Mouse (Mus musculus): ENCODE data around the gene Adcy4.

Adcy4 gene

DNA sequence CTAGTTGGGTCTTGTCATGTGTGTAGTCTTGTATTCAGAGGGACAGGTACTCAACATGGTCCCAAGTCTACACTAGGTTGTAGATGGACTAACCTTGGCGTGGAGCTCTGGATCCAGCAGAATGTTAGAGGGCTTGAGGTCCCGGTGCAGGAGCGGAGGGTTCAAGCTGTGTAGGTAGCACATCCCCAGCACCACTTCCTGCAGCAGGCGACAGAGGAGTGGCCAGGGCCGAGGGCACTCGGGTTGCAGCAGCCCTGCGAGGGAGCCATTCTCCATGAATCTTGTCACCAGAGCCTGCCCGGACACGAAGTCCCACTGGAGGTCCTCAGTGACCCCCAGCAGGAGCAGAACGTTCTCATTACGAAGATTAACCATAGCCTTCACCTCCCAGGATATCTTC, 3.8 kb upstream of the Adcy4 start:
- no peak for DNase-seq

DNA sequence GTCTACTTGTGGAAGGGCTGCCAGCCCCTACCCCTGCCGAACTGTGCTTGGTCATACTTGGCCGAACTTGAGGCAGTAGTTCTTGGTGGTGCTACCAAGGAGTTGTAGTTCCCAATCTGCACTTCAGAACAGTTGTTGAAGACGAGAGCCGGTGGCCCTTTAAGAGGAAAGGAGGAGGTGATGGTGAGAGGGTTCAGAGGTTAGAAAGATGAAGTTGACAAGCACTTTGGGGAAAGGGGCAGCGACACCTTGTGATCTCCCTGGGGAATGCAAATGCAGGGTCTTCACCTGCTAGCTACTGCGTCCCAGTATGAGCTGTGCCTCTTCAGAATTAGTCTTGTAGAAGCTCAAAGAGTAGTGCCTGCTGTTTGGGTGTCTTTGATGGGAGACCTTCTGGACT, 1.3 kb upstream of the Adcy4 start:
- no peak for DNase-seq

DNA sequence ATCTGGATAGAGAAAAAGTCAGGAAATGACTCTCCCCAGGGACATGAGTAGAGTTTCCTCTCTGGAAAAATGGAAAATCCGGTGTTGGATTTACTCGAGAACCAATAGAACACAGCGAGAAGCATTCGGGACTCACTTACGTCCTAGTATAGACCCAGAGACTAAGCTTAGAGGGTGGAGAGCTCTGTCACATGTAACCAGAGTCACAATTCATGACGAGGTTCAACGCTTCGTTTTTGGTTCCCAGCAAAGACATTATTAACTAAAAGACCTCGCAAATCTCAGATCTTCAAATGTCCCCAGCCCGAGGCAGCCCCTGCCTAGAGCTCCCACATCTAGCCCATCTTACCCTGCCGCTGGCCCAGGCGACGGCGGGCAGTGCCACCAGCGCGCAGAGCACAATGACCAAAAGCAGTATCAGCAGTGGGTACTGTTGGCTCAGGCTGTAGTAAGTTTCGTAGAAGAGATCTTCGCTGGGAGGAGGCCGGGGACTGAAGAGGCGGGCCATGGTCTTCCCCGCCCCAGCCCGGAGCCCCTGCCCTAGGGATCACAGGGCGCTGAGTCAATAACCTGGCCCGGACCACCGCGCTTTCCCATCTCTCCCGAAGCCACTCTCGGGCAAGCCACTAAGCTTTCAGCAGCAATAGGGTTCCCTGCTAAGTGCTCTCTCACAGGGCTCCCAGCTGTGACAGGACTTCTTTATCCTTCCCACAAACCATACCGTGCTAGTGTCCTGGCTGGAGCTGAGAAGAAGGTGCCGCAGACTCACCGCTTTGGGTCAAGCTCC, 531 bp downstream of the Adcy4 start:
- DNase-seq = no peak

DNA sequence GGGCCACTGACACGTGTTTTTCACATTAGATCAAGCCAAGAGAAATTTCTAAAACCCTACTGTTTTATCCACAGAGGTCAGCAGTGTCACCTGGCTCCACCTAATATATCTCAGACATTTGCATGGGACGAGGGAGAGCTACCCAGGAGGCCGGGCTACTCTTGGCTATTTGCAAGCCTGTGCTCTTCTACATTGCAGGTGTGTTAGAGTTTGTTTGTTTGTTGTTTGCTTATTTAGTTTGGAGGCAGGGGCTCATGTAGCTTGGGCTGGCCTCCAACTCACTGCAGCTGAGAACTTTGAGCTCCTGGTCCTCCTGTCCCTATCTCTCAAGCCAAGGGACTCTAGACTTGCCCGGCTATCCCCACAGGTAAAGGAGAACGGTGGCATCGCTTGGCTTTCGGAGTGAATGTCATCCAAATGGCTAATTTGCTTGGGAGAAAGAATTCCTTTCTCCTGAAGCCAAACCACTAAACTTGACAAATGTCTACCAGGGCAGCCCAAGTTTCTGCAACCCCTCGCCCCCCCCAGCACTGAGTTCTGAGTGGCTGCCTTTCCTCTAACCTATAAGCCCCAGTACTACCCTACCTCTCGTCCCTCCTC, 1.4 kb downstream of the Adcy4 start:
- DNase-seq = no peak

DNA sequence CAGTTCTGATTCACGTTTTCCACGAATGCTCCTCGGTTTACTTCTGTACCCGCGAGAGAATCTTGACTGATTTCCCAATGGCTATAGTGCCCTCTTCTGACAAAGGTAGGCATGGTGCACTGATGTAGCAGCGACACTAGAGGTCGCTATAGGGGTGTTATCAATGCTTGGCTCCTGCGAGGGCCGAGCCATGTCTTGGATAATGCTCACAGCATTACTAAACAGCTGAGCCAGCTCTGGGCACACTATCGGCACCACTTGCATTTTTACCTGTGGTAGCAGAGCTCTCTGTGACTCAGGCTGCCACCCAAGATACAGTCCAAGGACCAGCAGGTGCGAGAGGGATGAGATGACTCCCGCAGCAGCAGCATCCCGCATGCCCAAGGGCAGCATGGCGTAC, 2.6 kb downstream of the Adcy4 start:
- DNase-seq = peak; percentile 64 to 67

DNA sequence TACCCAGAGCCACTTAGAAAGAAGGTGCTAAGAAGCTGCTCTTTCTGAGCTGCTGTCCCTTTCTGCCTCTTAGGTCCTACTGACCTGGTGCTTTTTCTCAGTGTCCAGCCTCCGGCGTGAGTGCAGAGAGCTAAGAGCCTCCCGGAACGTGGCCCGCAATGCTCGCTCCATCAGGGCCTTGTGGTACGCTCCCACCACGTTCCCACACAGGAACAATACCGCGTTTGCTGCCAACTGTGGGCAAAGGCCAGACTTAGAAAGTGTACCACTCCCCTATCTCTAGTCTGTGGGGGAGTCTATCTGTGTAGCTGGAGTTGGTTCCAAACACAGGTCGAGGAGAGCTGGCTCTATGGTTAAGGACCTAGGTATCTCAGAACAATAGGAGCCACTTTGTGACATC, 3.2 kb downstream of the Adcy4 start:
- no peak for DNase-seq

DNA sequence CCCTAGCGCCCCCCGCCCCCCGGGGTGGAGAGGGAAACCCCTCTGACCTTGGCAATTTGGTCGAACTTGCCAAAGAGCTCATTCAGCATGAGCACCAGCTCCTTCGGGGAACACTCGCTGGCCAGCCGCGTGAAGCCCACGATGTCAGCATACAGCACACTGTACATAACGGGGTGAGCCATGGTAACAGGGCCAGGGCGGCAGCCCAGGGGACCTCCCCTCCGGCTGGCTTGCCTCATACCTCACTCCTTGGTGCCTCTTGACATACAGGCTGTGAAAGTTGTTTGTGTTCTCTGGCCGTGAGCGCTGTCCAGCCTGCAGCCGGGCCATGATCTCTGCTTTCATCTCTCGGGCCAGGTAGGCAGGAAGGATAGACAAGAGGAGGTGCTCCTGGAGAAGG, 4.2 kb downstream of the Adcy4 start:
- peak; percentile 0 for DNase-seq

DNA sequence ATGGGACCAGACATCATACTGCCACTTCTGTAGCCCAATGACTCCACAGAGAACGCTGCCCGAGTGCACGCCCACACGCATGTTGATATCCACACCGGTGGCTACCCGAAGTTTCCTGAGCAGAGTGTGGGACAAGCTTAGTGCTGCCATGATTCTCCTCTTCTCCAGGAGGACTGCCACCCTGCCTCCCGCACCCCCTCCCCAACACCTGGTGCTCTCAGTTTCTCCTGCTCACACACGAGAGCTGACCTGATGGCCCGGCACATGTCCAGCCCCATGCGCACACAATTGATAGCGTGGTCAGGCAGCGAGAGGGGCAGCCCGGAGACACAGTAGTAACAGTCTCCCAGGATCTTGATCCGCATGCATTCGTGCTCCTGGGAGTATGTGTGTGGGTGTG, 5.2 kb downstream of the Adcy4 start:
- DNase-seq = peak in 1 of 2 experiments; percentile 0

DNA sequence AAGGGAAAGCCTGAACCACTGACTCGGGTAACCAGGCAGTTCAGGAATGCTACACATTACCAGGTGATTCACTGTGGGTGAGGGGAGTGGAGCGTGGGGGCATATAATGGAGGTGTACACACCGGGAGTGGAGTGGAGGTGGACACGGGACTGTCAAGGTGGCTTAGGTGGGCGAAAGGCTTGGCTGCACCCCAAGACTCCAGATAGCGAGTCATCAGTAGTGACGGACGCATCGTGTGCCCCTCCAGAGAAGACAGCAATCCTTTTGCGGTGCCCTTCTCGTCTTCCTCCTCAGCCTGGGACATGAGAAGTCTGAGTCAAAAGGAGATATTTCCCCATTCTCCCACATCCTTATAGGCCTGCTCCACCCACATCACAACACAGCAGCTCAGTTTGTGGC, 6.1 kb downstream of the Adcy4 start:
- peak in 1 of 2 experiments; percentile 0 for DNase-seq

DNA sequence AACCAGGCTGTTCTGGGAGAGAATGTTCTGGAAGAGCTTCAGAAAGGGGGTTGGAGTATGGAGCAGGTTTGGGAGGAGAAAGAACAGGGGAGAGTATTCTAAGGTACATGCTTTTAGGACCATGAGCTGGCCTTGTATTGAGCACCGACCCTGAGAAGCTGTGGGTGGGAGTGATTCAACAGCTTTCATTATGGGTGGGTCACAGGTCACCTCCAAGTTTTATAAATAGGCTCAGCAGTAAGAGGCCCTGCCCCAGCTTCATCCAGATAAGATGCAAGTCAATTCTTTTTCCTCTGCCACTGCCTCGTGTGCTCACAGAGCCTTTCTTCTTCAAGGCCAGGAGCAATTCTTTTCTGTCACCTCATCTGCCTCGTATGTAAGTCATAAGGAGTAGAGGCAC, 6.7 kb downstream of the Adcy4 start:
- DNase-seq = no peak

DNA sequence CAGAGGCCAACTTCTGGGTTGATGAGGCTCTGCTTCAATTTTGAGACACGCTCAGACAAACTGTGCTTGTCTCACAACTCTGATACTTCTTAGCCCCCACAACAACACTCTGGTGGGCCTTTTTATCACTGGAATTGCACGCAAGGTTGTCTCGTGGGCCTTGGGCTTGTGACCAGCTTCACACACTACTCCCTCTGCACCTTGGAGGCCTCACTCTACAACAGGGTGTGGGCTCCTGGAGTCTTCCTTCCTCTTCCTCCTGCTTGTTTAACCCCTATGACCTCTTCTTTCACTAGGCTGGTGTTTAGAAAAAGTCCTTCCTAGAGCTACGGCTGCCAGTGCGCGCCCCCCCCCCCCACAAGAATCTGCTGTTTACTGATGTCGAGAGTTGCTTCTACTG, 7.2 kb downstream of the Adcy4 start:
- DNase-seq = no peak

DNA sequence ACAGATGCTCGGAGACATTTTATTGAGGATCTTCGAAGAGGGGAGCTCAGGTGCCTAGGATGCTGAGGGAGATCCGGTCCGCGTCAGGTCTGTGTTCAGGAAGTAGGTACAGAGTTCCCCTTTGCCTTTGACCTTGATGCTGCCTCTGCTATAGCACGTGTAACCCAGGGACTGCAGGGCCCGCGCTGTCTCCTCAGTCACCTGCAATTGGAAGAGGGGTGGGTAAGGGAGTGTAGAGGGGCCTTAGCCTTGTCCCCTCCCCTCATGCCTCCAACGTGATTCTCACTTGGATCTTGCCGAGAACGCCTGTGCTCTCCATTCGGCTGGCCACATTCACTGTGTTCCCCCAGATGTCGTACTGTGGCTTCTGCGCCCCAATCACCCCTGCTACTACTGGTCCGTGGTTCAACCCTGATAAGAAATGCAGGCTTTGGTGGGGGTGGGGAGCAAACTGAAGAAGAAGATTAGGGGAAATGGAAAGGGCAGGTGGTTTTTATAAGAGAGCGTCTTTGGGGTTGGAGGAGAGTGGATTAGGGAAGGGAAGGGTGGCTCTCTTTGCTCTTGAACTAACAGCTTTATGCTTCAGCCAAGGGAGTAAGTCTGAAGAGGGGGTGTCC, 14.7 kb downstream of the Adcy4 start:
- no peak for DNase-seq

DNA sequence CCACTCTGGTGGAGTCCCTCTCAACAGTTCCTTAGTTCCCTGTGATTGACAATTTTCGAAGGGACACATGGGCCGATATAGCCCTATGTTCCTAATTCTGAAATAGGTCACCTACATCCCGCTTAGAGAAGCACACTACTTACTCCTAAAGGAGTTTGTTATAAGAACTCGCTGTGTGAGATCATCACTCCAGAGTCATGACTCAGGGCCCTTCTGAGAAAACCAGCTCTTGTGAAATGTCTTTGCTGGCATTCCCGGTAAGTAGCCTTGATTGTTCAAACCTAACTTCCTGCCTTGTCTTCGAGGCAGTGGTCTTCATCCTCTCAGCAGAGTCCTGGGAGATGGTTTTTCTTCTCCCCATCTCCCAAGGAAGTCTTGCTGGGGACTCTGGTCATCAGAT, 15.3 kb downstream of the Adcy4 start:
- no peak for DNase-seq

DNA sequence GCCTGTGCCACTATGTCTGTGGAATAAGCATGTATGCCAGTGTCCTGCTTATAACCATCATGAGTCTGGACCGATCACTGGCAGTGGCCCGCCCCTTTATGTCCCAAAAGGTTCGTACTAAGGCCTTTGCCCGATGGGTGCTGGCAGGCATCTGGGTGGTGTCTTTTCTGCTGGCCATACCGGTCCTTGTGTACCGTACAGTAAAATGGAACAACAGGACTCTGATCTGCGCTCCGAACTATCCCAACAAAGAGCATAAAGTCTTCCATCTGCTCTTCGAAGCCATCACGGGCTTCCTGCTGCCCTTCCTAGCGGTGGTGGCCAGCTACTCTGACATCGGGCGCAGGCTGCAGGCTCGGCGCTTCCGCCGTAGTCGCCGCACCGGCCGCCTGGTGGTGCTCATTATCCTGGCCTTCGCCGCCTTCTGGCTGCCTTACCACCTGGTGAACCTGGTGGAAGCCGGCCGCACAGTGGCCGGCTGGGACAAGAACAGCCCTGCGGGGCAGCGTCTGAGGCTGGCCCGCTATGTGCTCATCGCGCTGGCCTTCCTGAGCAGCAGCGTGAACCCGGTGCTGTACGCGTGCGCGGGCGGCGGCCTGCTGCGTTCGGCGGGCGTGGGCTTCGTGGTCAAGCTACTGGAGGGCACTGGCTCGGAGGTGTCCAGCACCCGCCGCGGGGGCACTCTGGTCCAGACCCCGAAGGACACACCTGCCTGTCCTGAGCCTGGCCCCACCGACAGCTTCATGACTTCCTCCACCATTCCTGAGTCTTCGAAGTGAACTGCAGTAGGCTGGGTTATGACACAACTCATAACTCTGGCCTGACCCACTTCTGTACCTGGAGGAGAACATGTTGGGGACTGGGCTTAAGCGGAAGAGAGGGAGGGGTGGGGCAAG, 16.1 kb downstream of the Adcy4 start:
- peak; percentile 46 to 56 for DNase-seq

DNA sequence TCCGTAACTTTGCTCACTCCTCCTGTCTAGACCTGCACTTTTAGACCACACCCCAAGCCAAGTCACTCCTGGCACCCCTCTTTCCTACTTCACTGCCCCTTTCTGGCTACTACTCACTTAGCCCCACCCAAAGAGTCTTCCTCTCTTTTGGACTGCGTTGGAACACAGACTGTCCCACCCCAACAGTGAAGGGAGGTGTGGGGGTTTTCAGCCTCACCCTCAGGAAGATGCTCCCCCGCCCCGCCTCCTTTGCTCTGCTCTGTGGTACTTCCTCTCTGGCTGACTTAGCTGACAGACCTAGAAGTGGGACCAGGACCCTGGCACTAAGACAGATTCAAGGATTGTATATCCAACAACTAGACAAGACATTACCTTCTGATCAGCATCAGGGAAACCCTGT, 18.2 kb downstream of the Adcy4 start, which contains the start of gene Ltb4r1:
TSS of gene Ltb4r1 (plus strand) at position 267 of the 400 bp plus-strand sequence.
- no peak for DNase-seq

DNA sequence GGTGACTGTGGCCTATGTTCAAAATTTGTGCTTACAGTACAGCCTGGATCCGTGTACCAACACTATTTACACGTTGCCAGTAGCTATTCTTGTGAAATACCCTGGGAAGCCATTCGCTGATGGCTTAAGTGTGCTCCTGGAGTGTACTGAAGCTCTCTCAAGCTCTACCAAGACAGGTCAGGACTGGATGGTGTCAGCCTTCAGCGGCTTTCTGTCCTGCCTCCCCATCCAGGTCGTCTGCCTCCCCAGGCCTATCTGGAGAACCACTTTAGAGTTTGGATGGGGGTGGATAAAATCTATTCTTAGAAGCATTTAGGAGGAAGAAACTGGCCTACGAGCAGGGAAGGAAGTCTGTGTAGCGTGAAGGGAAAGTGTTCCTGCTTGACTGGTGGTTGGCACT, 20.7 kb downstream of the Adcy4 start:
- DNase-seq = no peak

DNA sequence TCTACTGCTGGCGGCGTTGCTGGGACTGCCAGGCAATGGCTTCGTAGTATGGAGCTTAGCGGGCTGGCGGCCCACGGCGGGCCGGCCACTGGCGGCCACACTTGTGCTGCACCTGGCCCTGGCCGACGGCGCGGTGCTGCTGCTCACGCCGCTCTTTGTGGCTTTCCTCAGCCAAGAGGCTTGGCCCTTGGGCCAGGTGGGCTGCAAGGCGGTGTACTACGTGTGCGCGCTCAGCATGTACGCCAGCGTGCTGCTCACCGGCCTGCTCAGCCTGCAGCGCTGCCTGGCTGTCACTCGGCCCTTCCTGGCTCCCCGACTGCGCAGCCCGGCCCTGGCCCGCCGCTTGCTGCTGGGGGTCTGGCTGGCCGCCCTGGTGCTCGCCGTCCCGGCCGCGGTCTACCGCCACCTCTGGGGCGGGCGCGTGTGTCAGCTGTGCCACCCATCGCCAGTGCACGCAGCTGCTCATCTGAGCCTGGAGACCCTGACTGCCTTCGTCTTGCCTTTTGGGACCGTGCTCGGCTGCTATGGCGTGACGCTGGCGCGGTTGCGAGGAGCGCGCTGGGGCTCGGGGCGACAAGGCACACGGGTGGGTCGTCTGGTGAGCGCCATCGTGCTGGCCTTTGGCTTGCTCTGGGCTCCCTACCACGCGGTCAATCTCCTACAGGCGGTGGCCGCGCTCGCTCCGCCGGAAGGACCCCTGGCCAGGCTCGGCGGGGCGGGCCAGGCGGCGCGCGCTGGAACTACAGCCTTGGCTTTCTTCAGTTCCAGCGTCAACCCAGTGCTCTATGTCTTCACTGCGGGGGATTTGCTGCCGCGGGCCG, 21.7 kb downstream of the Adcy4 start:
- peak; percentile 35 to 37 for DNase-seq

DNA sequence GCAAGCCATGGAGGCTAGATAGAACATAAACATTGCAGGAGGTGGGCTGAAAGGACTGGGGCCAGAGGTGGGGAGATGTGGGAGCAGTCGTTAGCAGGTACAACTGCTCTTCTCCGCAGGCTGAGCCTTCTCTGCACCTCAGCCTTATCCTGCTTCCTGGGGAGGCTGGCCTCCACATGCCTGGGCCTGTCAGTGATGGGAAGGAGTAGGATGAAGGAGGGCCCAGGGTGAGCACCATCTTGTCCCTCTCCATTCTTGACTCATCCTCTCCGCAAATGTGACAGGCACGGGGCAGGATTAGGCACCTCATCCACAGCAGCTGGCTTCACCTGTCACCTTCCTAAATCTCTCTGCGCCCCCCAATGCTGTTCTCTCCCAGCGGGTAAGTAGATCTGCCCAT, 22.7 kb downstream of the Adcy4 start, which contains the start of gene Ltb4r2:
TSS of gene Ltb4r2 (plus strand) at position 266 of the 400 bp plus-strand sequence.
- DNase-seq = no peak

DNA sequence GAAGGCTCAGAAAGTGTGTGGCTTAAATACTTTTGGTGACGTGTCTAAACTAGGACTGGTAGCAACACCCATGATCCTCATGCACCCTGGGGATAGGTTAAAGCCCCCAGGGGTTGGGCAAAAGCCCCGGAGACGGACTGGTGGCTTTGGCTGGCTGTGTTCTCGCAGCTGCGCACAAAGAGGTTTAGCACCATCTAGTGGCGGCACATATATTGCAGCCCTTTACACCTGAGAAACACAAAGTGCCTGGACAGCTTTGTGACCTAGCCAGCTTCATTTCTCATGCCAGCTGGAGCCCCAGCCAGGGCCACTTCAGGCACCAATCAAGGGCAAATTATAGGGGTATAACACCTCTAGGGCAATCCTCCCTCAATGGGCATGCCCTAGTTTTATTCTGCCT, 23.7 kb downstream of the Adcy4 start:
- peak; percentile 92 to 93 for DNase-seq

DNA sequence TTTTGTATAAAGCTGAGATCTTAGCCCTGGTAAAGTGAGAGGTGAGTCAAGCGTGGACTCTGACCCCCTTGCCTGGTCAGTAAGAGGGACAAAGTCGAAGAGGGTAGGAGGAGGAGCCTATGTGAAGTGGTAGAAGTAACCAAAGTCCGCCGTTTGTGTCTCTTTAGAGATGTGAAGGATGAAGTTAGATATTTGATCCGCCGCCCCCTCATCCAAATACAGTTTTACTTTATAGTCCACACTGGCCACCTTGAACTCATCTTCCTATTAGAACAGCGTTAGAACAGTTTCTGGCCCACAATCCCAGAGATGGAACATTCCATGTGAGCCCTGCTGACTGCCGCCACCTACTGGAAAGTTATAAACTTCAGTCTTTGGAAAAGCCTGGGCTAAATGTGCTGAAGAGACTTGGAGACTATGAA, 25.5 kb downstream of the Adcy4 start, which contains the start of gene Cideb:
TSS of gene Cideb (minus strand) at position 96 of the 422 bp plus-strand sequence.
- no peak for DNase-seq

DNA sequence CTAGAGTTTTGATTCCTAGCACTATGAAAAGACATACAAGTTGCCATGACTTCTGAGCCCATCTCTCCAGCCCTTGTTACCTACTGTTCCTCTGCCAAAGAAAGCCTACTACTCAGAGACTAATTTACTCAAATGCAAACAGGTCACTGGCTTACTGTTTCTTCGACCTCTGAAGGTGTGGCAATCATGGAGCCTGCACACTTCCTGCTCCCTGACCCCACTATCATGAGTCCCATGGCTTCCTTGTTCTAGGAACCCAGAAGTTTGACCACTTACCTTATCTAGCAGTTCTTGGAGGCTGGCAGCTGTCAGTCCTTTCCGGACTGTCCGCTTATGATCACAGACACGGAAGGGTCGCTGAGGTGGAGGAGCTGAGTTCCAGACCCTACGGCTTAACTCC, 26.3 kb downstream of the Adcy4 start:
- DNase-seq = no peak
